Mouse (Mus musculus) liver, adult 2 months (tissue): ENCODE measurements around the gene Gse1.

Source experiments
- CTCF ChIP-seq: fragments of 200-500 bp; IDR thresholded peaks from 2 replicates; pipeline ENCODE4 v1.5.1; 2011; ENCODE audit warnings: low read depth, low read length, control low read depth
- POLR2A ChIP-seq: fragments of 200-500 bp; IDR thresholded peaks from 2 replicates; pipeline ENCODE4 v1.6.1; 2011; ENCODE audit warnings: low read length, control low read depth; ENCODE audit not compliant: insufficient read depth; ENCODE audit errors: extremely low read depth

DNA sequence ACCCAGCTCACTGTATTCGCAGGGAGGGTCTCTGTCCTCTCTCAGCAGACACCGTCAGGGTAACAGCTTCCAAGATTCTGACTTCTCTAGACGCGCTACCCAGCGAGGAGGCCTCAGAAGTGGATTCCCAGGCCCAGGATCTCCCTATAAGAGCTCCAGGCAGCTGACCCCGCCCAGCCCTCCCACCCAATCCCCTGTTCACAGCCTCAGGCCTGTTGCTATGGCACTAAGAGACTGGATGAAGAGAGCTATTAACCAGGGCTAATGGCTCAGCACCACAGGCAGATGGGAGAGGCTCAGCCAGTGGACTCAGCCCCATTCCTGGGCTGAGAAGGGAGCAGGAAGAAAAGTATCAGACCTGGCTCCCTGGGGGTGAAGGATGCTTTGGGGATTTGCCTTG lies 374.4 kb downstream of the Gse1 start:
- TF ChIP-seq CTCF (no peak), POLR2A (no peak)
